7 mouse cellular contexts compared by ENCODE assay signal in genomic region chr8:70839408-70840351, GRCm38 (mm10). TPM values are rescaled to one million over a fixed set of nuclear protein-coding genes. Genes with fewer than 3 reads are reported as not detected.
DNase-seq lines count a peak whose midpoint lies in the region; ATAC-seq and TF ChIP-seq lines count a peak whose summit lies in the region.

TSS of gene Arrdc2 (minus strand) at chr8:70839720.

- H3K36me3 ChIP-seq in embryonic facial prominence, embryonic 10.5 days (replicated peaks) = peaks cover 22% of the 10 kb centered on the region
- H3K36me3 ChIP-seq in intestine, postnatal 0 days (ENCODE audit: control insufficient read depth, insufficient read depth) = peaks cover 15% of the 10 kb centered on the region; the same call in 1 of the 2 replicates
- H3K36me3 ChIP-seq in midbrain, embryonic 12.5 days = peaks cover 13% of the 10 kb centered on the region
- peaks cover 9% of the 10 kb centered on the region; the same call in 1 of the 2 replicates for H3K36me3 ChIP-seq in small intestine, adult 2 months (ENCODE audit: control insufficient read depth, insufficient read depth, low read length)

- intact Hi-C loops in left cerebral cortex, postnatal 4 days (cut with DNase I) = loop anchor here (5.0 kb wide), 1 partner anchor 117 kb away; the partner anchor contains the start of gene Pde4c

- peaks cover 39% of the 10 kb centered on the region for H3K4me1 ChIP-seq in embryonic facial prominence, embryonic 10.5 days
- 0 out of 2 replicates have a peak, but pooled peaks cover 3% of the 10 kb centered on the region for H3K4me1 ChIP-seq in intestine, postnatal 0 days (replicated peaks; ENCODE audit: control insufficient read depth, insufficient read depth, low read length)
- H3K4me1 ChIP-seq in midbrain, embryonic 12.5 days = peaks cover 11% of the 10 kb centered on the region
- H3K4me1 ChIP-seq in small intestine, adult 2 months (ENCODE audit: control insufficient read depth, insufficient read depth, insufficient read length, low read length) = peaks cover 11% of the 10 kb centered on the region

- peak; percentile 99 for TF ChIP-seq POLR2A in small intestine, adult 2 months (IDR thresholded peaks at IDR 0.05; ENCODE audit: low read depth, low read length)

- H3K4me2 ChIP-seq in intestine, postnatal 0 days (replicated peaks; ENCODE audit: low read depth) = peak within 1 kb of the TSS; percentile 65
- H3K4me2 ChIP-seq in midbrain, embryonic 12.5 days (replicated peaks) = peak within 1 kb of the TSS; percentile 75

- TF ChIP-seq CTCF in intestine, postnatal 0 days (IDR thresholded peaks at IDR 0.05; ENCODE audit: low read depth) = no peak
- no peak for TF ChIP-seq CTCF in small intestine, adult 2 months (IDR thresholded peaks at IDR 0.05; ENCODE audit: extremely low read depth, insufficient read length, insufficient replicate concordance, low read depth, low read length)

- H3K4me3 ChIP-seq in embryonic facial prominence, embryonic 10.5 days = peak within 1 kb of the TSS; percentile 76
- H3K4me3 ChIP-seq in intestine, postnatal 0 days (ENCODE audit: low read depth, low read length) = peak within 1 kb of the TSS; percentile 69
- H3K4me3 ChIP-seq in midbrain, embryonic 12.5 days = peak within 1 kb of the TSS; percentile 66
- peak within 1 kb of the TSS; percentile 72 for H3K4me3 ChIP-seq in small intestine, adult 2 months (ENCODE audit: low read depth, low read length)

- H3K9ac ChIP-seq in intestine, postnatal 0 days (ENCODE audit: low read depth, low read length) = peak within 1 kb of the TSS; percentile 78
- peak within 1 kb of the TSS; percentile 70 for H3K9ac ChIP-seq in midbrain, embryonic 12.5 days (replicated peaks)

- ATAC-seq in intestine, postnatal 0 days = peak; percentile 97
- ATAC-seq in midbrain, embryonic 12.5 days (ENCODE audit: low FRiP score, low read depth) = peak; percentile 96

- H3K27ac ChIP-seq in embryonic facial prominence, embryonic 10.5 days (replicated peaks) = peak within 1 kb of the TSS; percentile 90
- H3K27ac ChIP-seq in intestine, postnatal 0 days (ENCODE audit: low read depth, low read length) = peak within 1 kb of the TSS; percentile 91
- peak within 1 kb of the TSS; percentile 83 for H3K27ac ChIP-seq in midbrain, embryonic 12.5 days (replicated peaks)
- H3K27ac ChIP-seq in small intestine, adult 2 months (ENCODE audit: insufficient read depth, low read depth, low read length) = peak within 1 kb of the TSS; percentile 93

- peak; percentile 98 for DNase-seq in adrenal gland, postnatal 10 days
- peak; percentile 99 for DNase-seq in embryonic facial prominence, embryonic 10.5 days (ENCODE audit: low spot score)
- peak; percentile 99 for DNase-seq in gonadal fat pad, adult 2 months (ENCODE audit: low read depth)
- peak; percentile 100 for DNase-seq in left cerebral cortex, postnatal 4 days

- WGBS in embryonic facial prominence, embryonic 10.5 days = 2% methylated on average over 55 of the region's 55 CpGs
- WGBS in intestine, postnatal 0 days = 1% methylated on average over 55 of the region's 55 CpGs
- WGBS in midbrain, embryonic 12.5 days = 2% methylated on average over 55 of the region's 55 CpGs
- 1% methylated on average over 55 of the region's 55 CpGs for WGBS in small intestine, adult 2 months

- H3K27me3 ChIP-seq in embryonic facial prominence, embryonic 10.5 days (replicated peaks; ENCODE audit: low read depth, poor library complexity, severe bottlenecking) = 0 out of 2 replicates have a peak, but pooled peaks cover 13% of the 10 kb centered on the region
- no peaks in the 10 kb centered on the region for H3K27me3 ChIP-seq in intestine, postnatal 0 days (replicated peaks; ENCODE audit: control insufficient read depth, insufficient read depth, low read length)
- H3K27me3 ChIP-seq in midbrain, embryonic 12.5 days = no peaks in the 10 kb centered on the region
- H3K27me3 ChIP-seq in small intestine, adult 2 months (ENCODE audit: control insufficient read depth, insufficient read depth, low read length) = no peaks in the 10 kb centered on the region

- H3K9me3 ChIP-seq in embryonic facial prominence, embryonic 10.5 days = no peaks in the 10 kb centered on the region
- H3K9me3 ChIP-seq in intestine, postnatal 0 days (ENCODE audit: control insufficient read depth) = no peaks in the 10 kb centered on the region
- H3K9me3 ChIP-seq in midbrain, embryonic 12.5 days = no peaks in the 10 kb centered on the region

RNA-seq across cellular contexts. Expression of gene Arrdc2, which starts in this region (rescaled TPM):
- total RNA-seq in adrenal gland, postnatal 10 days (2021) = 10 to 100 TPM; 11.2 to 13.8 TPM
- 5.1 and 5.8 TPM in 2 replicates for polyA plus RNA-seq in embryonic facial prominence, embryonic 10.5 days (2016; fragmentation: Nextera tagmentation; extraction: Ambion mirVana)
- 134 and 150 TPM in 2 replicates for polyA plus RNA-seq in gonadal fat pad, adult 2 months (2012; rRNA removed)
- polyA plus RNA-seq in intestine, postnatal 0 days (2015; fragmentation: Nextera tagmentation; extraction: Ambion mirVana) = 6.2 and 6.9 TPM in 2 replicates
- total RNA-seq in left cerebral cortex, postnatal 4 days (2021) = 10 to 100 TPM; 13.0 to 14.9 TPM
- 10.4 and 10.5 TPM in 2 replicates for polyA plus RNA-seq in midbrain, embryonic 12.5 days (2016; fragmentation: Nextera tagmentation; extraction: Ambion mirVana)
- polyA plus RNA-seq in small intestine, adult 2 months (2012; rRNA removed) = 26.1 and 49.9 TPM in 2 replicates

Comparison
In these comparisons a context has a peak if more than half of its experiments do, and no peak if none do; other contexts are left out.
1. Peak in every context shown above with its lines: DNase-seq, ATAC-seq, H3K4me3 ChIP-seq and H3K27ac ChIP-seq.